Mouse (Mus musculus): ENCODE measurements around the gene Ap4s1. TPM values are rescaled to one million over a fixed set of nuclear protein-coding genes. Genes with fewer than 3 reads are reported as not detected.

Gene Ap4s1
- total RNA-seq, 2 experiments from 2014 or later = 40.5 to 41.4 TPM

GRCm38 (mm10) chr12:51699623-51700393 lies 9.0 kb downstream of the Ap4s1 start:
- intact Hi-C loops (cut with DNase I; ENCODE audit: low total_unique reads) = loop anchor here (5.0 kb wide), 1 partner anchor 32 kb away; no protein-coding TSS in a partner anchor
- DNase-seq = no peak

- intact Hi-C loops (cut with DNase I; ENCODE audit: low total_unique reads) = no loop called here
These were observed 10.9 kb downstream of the Ap4s1 start for GRCm38 (mm10) chr12:51701723-51702122.

GRCm38 (mm10) chr12:51703859-51704258 lies 13.0 kb downstream of the Ap4s1 start:
- DNase-seq = no peak
- intact Hi-C loops (cut with DNase I; ENCODE audit: low total_unique reads) = no loop called here

More at GRCm38 (mm10) chr12:51701723-51702122, 10.9 kb downstream of the Ap4s1 start:
- no peak for DNase-seq

GRCm38 (mm10) chr12:51704572-51704971 lies 13.7 kb downstream of the Ap4s1 start:
- no peak for DNase-seq

GRCm38 (mm10) chr12:51705778-51706177 lies 14.9 kb downstream of the Ap4s1 start:
- DNase-seq = no peak
- intact Hi-C loops (cut with DNase I; ENCODE audit: low total_unique reads) = no loop called here

More at GRCm38 (mm10) chr12:51704572-51704971, 13.7 kb downstream of the Ap4s1 start:
- intact Hi-C loops (cut with DNase I; ENCODE audit: low total_unique reads) = no loop called here

GRCm38 (mm10) chr12:51706673-51707235 lies 15.9 kb downstream of the Ap4s1 start:
- no peak for DNase-seq
- intact Hi-C loops (cut with DNase I; ENCODE audit: low total_unique reads) = no loop called here

- intact Hi-C loops (cut with DNase I; ENCODE audit: low total_unique reads) = no loop called here
- DNase-seq = no peak
These were observed 18.3 kb downstream of the Ap4s1 start for GRCm38 (mm10) chr12:51708941-51709686.

GRCm38 (mm10) chr12:51709741-51710140 lies 18.9 kb downstream of the Ap4s1 start:
- intact Hi-C loops (cut with DNase I; ENCODE audit: low total_unique reads) = no loop called here

GRCm38 (mm10) chr12:51710154-51710553 lies 19.3 kb downstream of the Ap4s1 start:
- intact Hi-C loops (cut with DNase I; ENCODE audit: low total_unique reads) = no loop called here
- no peak for DNase-seq

More at GRCm38 (mm10) chr12:51709741-51710140, 18.9 kb downstream of the Ap4s1 start:
- DNase-seq = no peak

- intact Hi-C loops (cut with DNase I; ENCODE audit: low total_unique reads) = no loop called here
- no peak for DNase-seq
These were observed 21.9 kb downstream of the Ap4s1 start for GRCm38 (mm10) chr12:51712685-51713084.

- no peak for DNase-seq
- intact Hi-C loops (cut with DNase I; ENCODE audit: low total_unique reads) = no loop called here
These were observed 27.8 kb downstream of the Ap4s1 start for GRCm38 (mm10) chr12:51718617-51719016.

GRCm38 (mm10) chr12:51721836-51722235 lies 31.0 kb downstream of the Ap4s1 start:
- no peak for DNase-seq
- intact Hi-C loops (cut with DNase I; ENCODE audit: low total_unique reads) = no loop called here

- DNase-seq = peak; percentile 68
- intact Hi-C loops (cut with DNase I; ENCODE audit: low total_unique reads) = no loop called here
These were observed 38.2 kb downstream of the Ap4s1 start for GRCm38 (mm10) chr12:51729058-51729457.

- intact Hi-C loops (cut with DNase I; ENCODE audit: low total_unique reads) = loop anchor here (5.0 kb wide), 2 partner anchors 33 to 58 kb away; no protein-coding TSS in a partner anchor
- no peak for DNase-seq
These were observed 39.0 kb downstream of the Ap4s1 start for GRCm38 (mm10) chr12:51729827-51730226.

GRCm38 (mm10) chr12:51734605-51735211 lies 43.9 kb downstream of the Ap4s1 start:
- DNase-seq = no peak
- intact Hi-C loops (cut with DNase I; ENCODE audit: low total_unique reads) = loop anchor here (5.0 kb wide), 2 partner anchors 37 to 62 kb away; no protein-coding TSS in a partner anchor

- intact Hi-C loops (cut with DNase I; ENCODE audit: low total_unique reads) = no loop called here
- no peak for DNase-seq
These were observed 45.0 kb downstream of the Ap4s1 start for GRCm38 (mm10) chr12:51735840-51736271.

GRCm38 (mm10) chr12:51736381-51736780 lies 45.5 kb downstream of the Ap4s1 start:
- no peak for DNase-seq
- intact Hi-C loops (cut with DNase I; ENCODE audit: low total_unique reads) = no loop called here

GRCm38 (mm10) chr12:51736807-51737206 lies 46.0 kb downstream of the Ap4s1 start:
- intact Hi-C loops (cut with DNase I; ENCODE audit: low total_unique reads) = no loop called here
- no peak for DNase-seq

GRCm38 (mm10) chr12:51741690-51742089 lies 50.9 kb downstream of the Ap4s1 start:
- peak; percentile 45 for DNase-seq
- intact Hi-C loops (cut with DNase I; ENCODE audit: low total_unique reads) = loop anchor here (2.0 to 5.0 kb wide), 2 partner anchors 45 to 79 kb away; no protein-coding TSS in a partner anchor
